Mouse (Mus musculus): Measurements from ENCODE around the gene Ttf1. TPM values are rescaled to one million over a fixed set of nuclear protein-coding genes. Genes with fewer than 3 reads are reported as not detected.
"Not testable (repeated sequence)": the region's sequence is repeated elsewhere in the genome, so short reads cannot be mapped to it uniquely, and the experiment has no call there.

Ttf1 gene
- polyA plus RNA-seq, 1 experiment, result 5.4 TPM

DNA sequence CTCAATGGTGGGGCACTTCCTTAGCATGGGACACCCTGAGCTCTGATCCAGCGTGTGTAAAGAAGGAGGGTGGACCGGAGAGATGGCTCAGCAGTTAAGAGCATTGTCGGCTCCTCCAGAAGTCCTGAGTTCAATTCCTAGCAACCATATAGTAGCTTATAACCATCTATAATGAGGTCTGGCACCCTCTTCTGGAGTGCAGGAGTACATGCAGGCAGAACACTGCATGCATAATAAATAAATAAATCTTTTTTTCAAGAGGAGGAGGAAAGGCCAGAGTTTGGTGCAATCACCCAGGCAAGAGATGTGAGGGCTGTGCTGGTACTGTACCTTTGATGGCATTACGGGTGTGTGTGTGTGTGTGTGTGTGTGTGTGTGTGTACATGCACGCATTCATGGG is 17.9 kb upstream of the Ttf1 start:
- Histone ChIP-seq H3K4me3 (ENCODE audit: insufficient read depth, low read depth, low read length) (no peak overlapping the region), H3K4me1 (ENCODE audit: control insufficient read depth, insufficient read depth, insufficient read length, low read length) (no peaks in the 10 kb centered on the region), H3K27ac (replicated peaks; ENCODE audit: low read depth, low read length) (no peak overlapping the region)

- Histone ChIP-seq H3K4me3 (ENCODE audit: insufficient read depth, low read depth, low read length) (no peak overlapping the region), H3K4me1 (ENCODE audit: control insufficient read depth, insufficient read depth, insufficient read length, low read length) (no peaks in the 10 kb centered on the region), H3K27ac (replicated peaks; ENCODE audit: low read depth, low read length) (no peak overlapping the region)
Observed at GRCm38 (mm10) chr2:29046151-29046550, 13.9 kb upstream of the Ttf1 start.

- Histone ChIP-seq H3K4me1 (ENCODE audit: control insufficient read depth, insufficient read depth, insufficient read length, low read length) (peaks cover 3% of the 10 kb centered on the region; the same call in 1 of the 2 replicates), H3K27ac (replicated peaks; ENCODE audit: low read depth, low read length) (no peak overlapping the region)
Observed at GRCm38 (mm10) chr2:29051932-29052331, 8.1 kb upstream of the Ttf1 start.

DNA sequence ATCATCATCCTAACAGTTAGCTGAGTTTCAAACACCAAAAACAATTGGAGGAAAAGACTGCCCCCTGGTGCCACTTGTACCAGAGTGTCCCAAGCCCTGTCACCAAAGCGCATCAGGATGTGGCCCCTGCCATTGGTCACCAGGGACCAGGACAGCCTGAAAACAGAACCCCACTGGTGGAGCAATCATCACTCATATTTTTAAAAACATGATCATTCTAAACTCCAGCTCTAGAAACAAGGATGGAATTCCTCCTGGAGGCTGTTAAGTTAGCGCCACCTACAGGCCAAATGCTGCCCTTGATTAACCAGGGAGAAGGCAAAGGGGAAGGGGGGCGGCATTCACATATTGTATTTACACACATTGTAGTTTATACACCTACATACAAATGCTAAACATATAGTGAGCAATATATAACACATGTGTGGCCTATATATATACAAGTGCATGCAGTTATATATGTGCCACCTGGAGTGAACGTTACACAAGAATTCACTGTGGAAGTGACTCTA is 7.1 kb upstream of the Ttf1 start:
- peaks cover 3% of the 10 kb centered on the region; the same call in 1 of the 2 replicates for H3K4me1 ChIP-seq (ENCODE audit: control insufficient read depth, insufficient read depth, insufficient read length, low read length)
- H3K4me3 ChIP-seq (ENCODE audit: insufficient read depth, low read depth, low read length), result no peak overlapping the region
- no peak overlapping the region for H3K27ac ChIP-seq (replicated peaks; ENCODE audit: low read depth, low read length)

More at GRCm38 (mm10) chr2:29051932-29052331, 8.1 kb upstream of the Ttf1 start:
- no peak overlapping the region for H3K4me3 ChIP-seq (ENCODE audit: insufficient read depth, low read depth, low read length)

DNA sequence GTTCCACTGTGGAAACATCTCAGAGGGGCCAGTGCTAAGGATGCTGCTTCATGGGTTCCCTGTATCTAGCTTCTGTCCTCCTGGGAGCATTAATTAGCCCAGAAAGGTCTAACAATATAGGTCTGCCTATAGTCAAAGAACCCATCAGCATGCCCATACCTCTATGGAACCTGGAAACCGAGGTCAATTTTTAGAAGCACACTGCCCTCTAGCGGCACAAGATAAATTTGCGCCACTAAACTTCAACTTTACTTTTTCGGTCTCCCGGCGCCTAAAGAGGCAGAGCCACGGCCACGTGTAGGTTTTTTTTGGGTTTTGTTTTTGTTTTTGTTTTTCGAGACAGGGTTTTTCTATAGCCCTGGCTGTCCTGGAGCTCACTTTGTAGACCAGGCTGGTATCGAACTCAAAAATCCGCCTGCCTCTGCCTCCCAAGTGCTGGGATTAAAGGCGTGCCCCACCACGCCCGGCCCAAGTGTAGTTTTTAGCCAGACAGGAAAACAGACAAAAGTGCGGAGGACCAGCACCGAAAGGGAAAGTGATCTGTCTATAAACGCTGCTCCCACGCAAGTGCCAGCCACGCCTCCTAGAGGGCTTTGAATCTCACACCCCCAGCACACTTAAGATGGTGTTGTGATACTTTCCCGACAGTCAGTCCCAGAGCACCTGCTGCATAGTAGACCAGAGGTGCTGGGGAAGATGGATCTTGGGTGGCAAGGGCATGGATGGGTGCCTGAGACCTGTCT is 6.1 kb upstream of the Ttf1 start:
- H3K4me1 ChIP-seq (ENCODE audit: control insufficient read depth, insufficient read depth, insufficient read length, low read length), result peaks cover 3% of the 10 kb centered on the region; the same call in 1 of the 2 replicates
- H3K4me3 ChIP-seq (ENCODE audit: insufficient read depth, low read depth, low read length), result peak overlapping the region; percentile 62
- no peak overlapping the region for H3K27ac ChIP-seq (replicated peaks; ENCODE audit: low read depth, low read length)

- no peak overlapping the region for H3K27ac ChIP-seq (replicated peaks; ENCODE audit: low read depth, low read length)
- H3K4me1 ChIP-seq (ENCODE audit: control insufficient read depth, insufficient read depth, insufficient read length, low read length), result peaks cover 3% of the 10 kb centered on the region; the same call in 1 of the 2 replicates
- H3K4me3 ChIP-seq (ENCODE audit: insufficient read depth, low read depth, low read length), result peak overlapping the region; percentile 62
Observed at GRCm38 (mm10) chr2:29054545-29054935, 5.5 kb upstream of the Ttf1 start.

DNA sequence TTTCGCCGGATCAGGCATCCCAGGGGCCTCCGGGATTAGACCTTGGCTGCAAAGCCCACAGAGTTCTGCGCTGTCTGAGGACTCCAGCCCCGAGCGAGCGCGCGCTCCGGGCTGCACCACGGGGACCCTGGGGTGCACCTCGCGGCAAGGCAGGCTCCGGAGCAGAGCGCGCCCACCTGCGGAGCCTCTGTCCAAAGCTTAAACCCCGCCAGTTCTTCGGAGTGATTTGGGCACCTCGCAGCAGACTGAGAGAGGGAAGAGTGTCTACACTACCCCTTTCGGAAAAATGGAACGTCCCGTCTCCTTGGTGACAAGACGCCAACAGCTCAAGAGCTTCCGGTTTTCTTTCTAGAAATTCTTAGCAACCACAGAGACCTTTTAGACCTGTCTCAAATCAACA is 5.1 kb upstream of the Ttf1 start, which contains the start of gene Cfap77:
TSS of gene Cfap77 (minus strand) at position 76 of the 400 bp plus-strand sequence.
- peaks cover 3% of the 10 kb centered on the region; the same call in 1 of the 2 replicates for H3K4me1 ChIP-seq (ENCODE audit: control insufficient read depth, insufficient read depth, insufficient read length, low read length)
- H3K27ac ChIP-seq (replicated peaks; ENCODE audit: low read depth, low read length), result no peak within 1 kb of the TSS
- peak within 1 kb of the TSS; percentile 62 for H3K4me3 ChIP-seq (ENCODE audit: insufficient read depth, low read depth, low read length)

DNA sequence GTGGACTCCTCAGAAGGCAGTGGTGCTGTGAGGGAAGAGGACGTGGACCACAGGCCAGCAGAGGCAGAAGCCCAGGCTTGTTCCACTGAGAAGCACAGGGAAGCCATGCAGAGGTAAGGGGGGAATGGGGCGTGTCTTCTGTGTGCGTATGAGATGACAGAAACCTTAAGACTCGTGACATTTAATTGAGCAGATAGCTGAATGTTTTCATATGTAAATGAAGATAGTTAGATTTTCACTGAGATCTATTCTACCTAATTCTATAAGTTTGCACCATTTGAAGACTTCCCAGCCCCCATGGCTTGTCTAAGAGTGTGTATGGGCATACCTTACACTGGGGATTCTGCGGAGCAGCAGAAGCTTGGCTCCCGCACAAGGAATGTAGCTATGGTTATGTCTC is 5.7 kb downstream of the Ttf1 start:
- Histone ChIP-seq H3K4me1 (ENCODE audit: control insufficient read depth, insufficient read depth, insufficient read length, low read length) (no peaks in the 10 kb centered on the region), H3K27ac (replicated peaks; ENCODE audit: low read depth, low read length) (no peak overlapping the region), H3K4me3 (ENCODE audit: insufficient read depth, low read depth, low read length) (no peak overlapping the region)

DNA sequence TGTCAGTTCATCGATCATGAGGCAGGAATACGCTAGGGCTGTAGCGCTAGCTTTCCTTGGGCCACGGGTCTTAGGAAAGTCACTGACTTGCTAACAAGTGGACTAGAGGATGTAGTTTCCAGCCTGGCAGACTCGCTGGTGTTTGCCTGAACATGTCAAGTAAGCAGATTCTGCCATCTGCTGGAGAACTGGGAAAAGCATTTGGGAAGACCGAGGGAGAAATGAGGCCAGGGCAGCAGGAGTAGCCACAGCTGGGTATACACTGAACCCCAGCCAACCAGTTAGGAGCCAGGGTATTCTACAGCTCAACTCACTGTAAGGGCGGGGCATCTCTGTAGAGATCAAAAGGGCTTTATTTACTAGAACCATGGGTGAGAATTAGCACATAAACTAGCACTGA is 6.3 kb downstream of the Ttf1 start:
- no peak overlapping the region for H3K27ac ChIP-seq (replicated peaks; ENCODE audit: low read depth, low read length)
- H3K4me3 ChIP-seq (ENCODE audit: insufficient read depth, low read depth, low read length), result no peak overlapping the region
- H3K4me1 ChIP-seq (ENCODE audit: control insufficient read depth, insufficient read depth, insufficient read length, low read length), result no peaks in the 10 kb centered on the region

- H3K27ac ChIP-seq (replicated peaks; ENCODE audit: low read depth, low read length), result no peak overlapping the region
- no peaks in the 10 kb centered on the region for H3K4me1 ChIP-seq (ENCODE audit: control insufficient read depth, insufficient read depth, insufficient read length, low read length)
- no peak overlapping the region for H3K4me3 ChIP-seq (ENCODE audit: insufficient read depth, low read depth, low read length)
Observed at GRCm38 (mm10) chr2:29074676-29075075, 14.6 kb downstream of the Ttf1 start.

DNA sequence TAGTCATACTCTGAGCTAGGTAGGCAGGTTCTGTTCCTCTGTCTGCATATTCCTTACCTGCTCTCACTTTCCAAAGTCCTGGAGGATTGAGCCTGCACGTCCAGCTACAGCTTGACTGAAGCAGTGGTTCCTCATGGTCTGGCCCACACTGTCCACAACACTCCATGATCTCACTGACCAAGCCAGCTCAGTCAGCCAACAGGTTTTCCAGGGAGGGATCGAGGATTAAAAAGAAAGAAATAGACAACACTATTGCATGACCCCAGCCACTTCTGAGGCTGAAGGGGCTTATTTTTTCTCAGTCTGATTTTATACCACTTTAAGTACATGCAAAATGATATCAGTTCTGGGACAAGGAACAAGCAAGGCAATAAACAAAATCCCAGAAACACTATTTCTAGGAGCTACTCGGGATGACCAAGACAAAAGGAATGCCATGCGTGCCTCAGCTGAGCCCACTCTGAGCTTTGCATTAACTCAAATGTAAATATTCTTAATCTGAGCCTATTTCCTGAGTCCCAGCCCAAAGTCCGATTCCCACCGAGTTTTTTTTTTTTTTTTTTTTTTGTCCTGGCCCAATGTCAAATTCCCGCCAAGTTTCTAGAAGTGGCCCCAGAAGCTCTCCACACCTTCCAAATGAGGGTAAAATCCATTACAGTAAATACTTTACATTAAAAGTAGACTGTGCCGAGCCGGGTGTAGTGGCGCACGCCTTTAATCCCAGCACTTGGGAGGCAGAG is 15.4 kb downstream of the Ttf1 start:
- no peak overlapping the region for H3K27ac ChIP-seq (replicated peaks; ENCODE audit: low read depth, low read length)

GRCm38 (mm10) chr2:29076226-29076625 is 16.2 kb downstream of the Ttf1 start:
- Histone ChIP-seq H3K27ac (replicated peaks; ENCODE audit: low read depth, low read length) (no peak overlapping the region), H3K4me1 (ENCODE audit: control insufficient read depth, insufficient read depth, insufficient read length, low read length) (no peaks in the 10 kb centered on the region), H3K4me3 (ENCODE audit: insufficient read depth, low read depth, low read length) (no peak overlapping the region)

More for the DNA sequence above, 15.4 kb downstream of the Ttf1 start:
- Histone ChIP-seq H3K4me1 (ENCODE audit: control insufficient read depth, insufficient read depth, insufficient read length, low read length) (no peaks in the 10 kb centered on the region), H3K4me3 (ENCODE audit: insufficient read depth, low read depth, low read length) (no peak overlapping the region)

DNA sequence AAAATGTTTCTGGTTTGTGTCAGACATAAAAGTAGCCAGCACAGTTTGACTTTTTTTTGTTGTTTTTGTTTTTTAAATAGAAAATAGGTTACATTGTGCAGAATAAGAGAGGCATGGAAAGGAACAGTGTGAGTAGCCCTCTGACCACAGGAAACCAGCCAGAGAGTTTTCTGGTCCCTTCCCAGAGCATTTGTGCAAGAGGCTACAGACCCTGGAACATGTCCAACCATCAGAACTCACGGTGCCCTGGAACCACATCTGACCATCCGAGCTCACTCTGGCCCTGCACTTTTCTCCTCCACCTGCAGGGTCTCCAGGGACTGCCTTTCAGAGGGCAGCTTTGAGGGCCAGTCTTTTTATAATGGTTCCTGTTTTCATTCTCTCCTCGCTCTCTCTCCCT is 21.9 kb downstream of the Ttf1 start:
- Histone ChIP-seq H3K4me3 (ENCODE audit: insufficient read depth, low read depth, low read length) (no peak overlapping the region), H3K4me1 (ENCODE audit: control insufficient read depth, insufficient read depth, insufficient read length, low read length) (no peaks in the 10 kb centered on the region), H3K27ac (replicated peaks; ENCODE audit: low read depth, low read length) (no peak overlapping the region)

GRCm38 (mm10) chr2:29086026-29086425 is 26.0 kb downstream of the Ttf1 start:
- Histone ChIP-seq H3K4me3 (ENCODE audit: insufficient read depth, low read depth, low read length) (no peak overlapping the region), H3K4me1 (ENCODE audit: control insufficient read depth, insufficient read depth, insufficient read length, low read length) (no peaks in the 10 kb centered on the region), H3K27ac (replicated peaks; ENCODE audit: low read depth, low read length) (no peak overlapping the region)

GRCm38 (mm10) chr2:29089276-29089675 is 29.2 kb downstream of the Ttf1 start:
- not testable (repeated sequence) for H3K27ac ChIP-seq (replicated peaks; ENCODE audit: low read depth, low read length); H3K4me3 ChIP-seq (ENCODE audit: insufficient read depth, low read depth, low read length); H3K4me1 ChIP-seq (ENCODE audit: control insufficient read depth, insufficient read depth, insufficient read length, low read length)
